Mouse (Mus musculus): ENCODE data around the gene Tmem260.

- TF ChIP-seq POLR2A (IDR thresholded peaks at IDR 0.05; ENCODE audit: borderline replicate concordance, control insufficient read depth, low read depth, low read length) (no peak), CTCF (IDR thresholded peaks at IDR 0.05; ENCODE audit: control insufficient read depth, insufficient read depth, low read length) (no peak)
Measured at GRCm38 (mm10) chr14:48421996-48422395, 23.9 kb upstream of the Tmem260 start.

All from bone marrow, adult 2 months (tissue).